Mouse (Mus musculus): Measurements from ENCODE around the gene Stk32c. TPM values are rescaled to one million over a fixed set of nuclear protein-coding genes. Genes with fewer than 3 reads are reported as not detected.

Stk32c gene
- polyA plus RNA-seq, 1 experiment from 2014 or later, result not detected

DNA sequence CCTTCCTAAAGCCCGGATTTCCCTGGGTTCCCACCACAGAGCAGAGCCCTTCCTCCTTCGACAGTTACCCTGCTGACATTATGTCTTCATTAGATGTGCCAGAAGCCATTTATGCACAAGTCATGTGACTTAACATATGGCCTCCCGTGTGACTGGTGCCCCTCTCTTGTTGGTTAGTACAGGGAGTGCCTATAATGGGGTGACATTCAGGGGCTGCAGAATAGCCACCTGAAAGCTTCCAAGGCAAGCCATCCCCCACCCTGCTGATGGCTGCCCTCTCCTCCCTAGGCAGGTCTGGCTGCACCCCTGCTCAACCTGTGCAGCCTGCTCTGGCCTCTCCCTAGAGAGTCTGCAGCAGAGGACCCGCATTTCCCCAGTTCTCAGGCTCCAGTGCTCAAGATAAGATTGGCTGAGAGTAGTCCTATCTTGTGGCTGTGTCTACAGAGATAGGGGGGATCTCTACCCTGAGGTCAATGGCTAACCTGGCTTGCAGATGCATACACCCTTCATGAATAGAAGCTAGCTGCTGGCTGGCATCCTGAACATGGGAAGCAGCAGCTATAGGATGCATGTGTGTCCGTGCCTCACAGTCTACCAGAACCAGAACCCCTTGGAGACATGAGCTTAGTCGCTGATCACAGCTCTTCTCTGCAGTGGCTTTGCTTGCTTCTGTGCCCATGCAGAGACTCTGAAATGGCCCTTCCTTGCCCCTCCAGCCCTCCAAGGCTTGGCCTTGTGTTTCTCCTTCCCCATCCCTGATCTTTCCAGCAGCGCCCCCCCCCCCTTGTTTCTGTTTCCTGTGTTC, 36.5 kb upstream of the Stk32c start:
- peaks cover 21% of the 10 kb centered on the region for H3K27me3 ChIP-seq (replicated peaks; ENCODE audit: control insufficient read depth, insufficient read depth, low read length)
- no peak overlapping the region for H3K27ac ChIP-seq (ENCODE audit: low read depth, low read length)
- 21% methylated on average over 6 of the region's 7 CpGs for WGBS
- no peaks in the 10 kb centered on the region for H3K36me3 ChIP-seq (ENCODE audit: control insufficient read depth, insufficient read depth, low read length)
- DNase-seq (ENCODE audit: low spot score) (no peak), ATAC-seq (replicated peaks; ENCODE audit: low FRiP score) (peak; percentile 32; the same call in 1 of the 2 replicates)
- peak overlapping the region; percentile 88 for H3K4me2 ChIP-seq
- no peak overlapping the region for H3K9ac ChIP-seq (ENCODE audit: low read depth, low read length)
- peaks cover 56% of the 10 kb centered on the region for H3K4me1 ChIP-seq (replicated peaks; ENCODE audit: control insufficient read depth, insufficient read depth, low read length)
- H3K9me3 ChIP-seq (ENCODE audit: control insufficient read depth, low read length), result no peaks in the 10 kb centered on the region
- peak overlapping the region; percentile 53 for H3K4me3 ChIP-seq (ENCODE audit: low read depth, low read length)

DNA sequence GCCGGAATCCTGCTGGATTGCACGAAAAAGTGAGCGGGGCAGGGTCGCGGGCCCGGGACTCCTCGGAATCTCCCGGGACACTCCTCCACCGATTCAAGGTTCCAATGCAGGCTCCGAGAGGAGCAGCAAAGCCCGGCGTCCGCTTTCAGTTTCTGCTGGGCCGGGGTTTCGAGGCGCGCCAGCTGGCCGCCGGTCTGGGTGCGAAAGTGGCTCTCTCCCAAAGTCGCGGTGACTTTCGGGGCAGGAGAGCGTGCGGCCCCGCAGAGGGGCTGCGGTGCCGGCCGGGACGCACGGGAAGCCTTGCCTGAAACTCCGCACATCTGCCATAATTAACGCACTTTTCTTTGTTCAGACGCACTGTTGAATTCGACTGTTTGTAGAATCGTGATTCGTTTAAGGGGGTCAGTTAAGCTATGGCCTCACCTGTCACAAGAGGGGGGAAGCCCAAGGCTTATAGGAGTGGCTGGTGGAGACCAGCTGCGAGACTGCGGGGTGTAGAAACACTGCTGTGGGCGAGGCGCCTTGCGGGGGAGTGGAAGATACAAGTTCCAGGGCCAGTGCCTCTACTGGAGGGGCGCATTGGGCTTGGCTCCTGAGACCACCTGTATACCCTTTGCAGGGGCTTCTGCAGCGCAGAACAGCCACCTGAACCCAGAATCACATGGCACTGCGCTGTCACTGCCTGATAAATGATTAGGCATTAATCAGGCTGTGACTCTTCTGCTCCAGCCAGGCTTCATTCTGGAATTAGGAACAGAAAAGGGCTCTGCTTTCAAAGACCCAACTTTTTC, 35.7 kb upstream of the Stk32c start:
- H3K9me3 ChIP-seq (ENCODE audit: control insufficient read depth, low read length), result no peaks in the 10 kb centered on the region
- H3K4me2 ChIP-seq, result peak overlapping the region; percentile 88
- H3K4me3 ChIP-seq (ENCODE audit: low read depth, low read length), result peak overlapping the region; percentile 53
- WGBS, result 2% methylated on average over 45 of the region's 45 CpGs
- peaks cover 56% of the 10 kb centered on the region for H3K4me1 ChIP-seq (replicated peaks; ENCODE audit: control insufficient read depth, insufficient read depth, low read length)
- peak; percentile 2; the same call in 1 of the 2 replicates for ATAC-seq (replicated peaks; ENCODE audit: low FRiP score)
- H3K9ac ChIP-seq (ENCODE audit: low read depth, low read length), result peak overlapping the region; percentile 70
- H3K36me3 ChIP-seq (ENCODE audit: control insufficient read depth, insufficient read depth, low read length), result no peaks in the 10 kb centered on the region
- H3K27me3 ChIP-seq (replicated peaks; ENCODE audit: control insufficient read depth, insufficient read depth, low read length), result peaks cover 21% of the 10 kb centered on the region
- no peak for DNase-seq (ENCODE audit: low spot score)
- H3K27ac ChIP-seq (ENCODE audit: low read depth, low read length), result no peak overlapping the region

DNA sequence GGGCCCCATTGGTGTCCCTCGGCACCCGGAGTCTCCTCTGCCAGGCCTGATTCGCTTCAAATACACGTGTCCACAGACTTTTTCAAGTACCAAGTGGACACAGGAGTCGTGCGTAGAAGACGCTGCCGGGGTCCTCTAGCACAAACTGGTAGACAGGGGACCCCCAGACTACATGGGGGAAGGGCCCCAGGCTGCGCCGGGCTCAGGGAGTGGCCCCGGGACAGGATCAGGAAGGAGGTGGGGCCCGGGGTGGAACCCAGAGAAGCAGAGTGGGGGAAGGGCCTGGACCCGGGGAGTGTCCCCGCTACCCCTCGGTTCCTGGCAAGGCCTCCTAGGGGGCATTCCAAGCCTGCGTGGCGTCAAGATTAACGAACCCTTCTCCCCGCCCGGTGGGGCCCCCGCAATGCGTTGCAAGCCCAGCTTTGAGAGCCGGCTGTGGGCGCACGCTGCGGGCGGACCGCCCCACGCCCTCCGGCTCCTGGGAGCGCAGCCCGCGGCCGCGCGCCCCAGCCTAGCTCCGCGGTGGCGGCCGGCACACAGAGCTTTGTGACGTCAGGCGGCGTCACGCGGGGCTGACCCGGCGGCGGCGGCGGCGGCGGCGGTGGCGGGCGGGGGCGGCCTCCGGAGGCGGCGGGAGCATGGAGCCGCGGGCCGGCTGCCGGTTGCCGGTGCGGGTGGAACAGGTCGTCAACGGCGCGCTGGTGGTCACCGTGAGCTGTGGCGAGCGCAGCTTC, 34.9 kb upstream of the Stk32c start, which contains the start of gene Pwwp2b:
Gene Pwwp2b (plus strand): TSS at position 602 of the 734 bp plus-strand sequence.
- DNase-seq (ENCODE audit: low spot score), result peak; percentile 81
- Histone ChIP-seq H3K4me2 (peak within 1 kb of the TSS; percentile 88), H3K4me1 (replicated peaks; ENCODE audit: control insufficient read depth, insufficient read depth, low read length) (peaks cover 49% of the 10 kb centered on the region), H3K27me3 (replicated peaks; ENCODE audit: control insufficient read depth, insufficient read depth, low read length) (peaks cover 21% of the 10 kb centered on the region), H3K27ac (ENCODE audit: low read depth, low read length) (peak within 1 kb of the TSS; percentile 43), H3K4me3 (ENCODE audit: low read depth, low read length) (peak within 1 kb of the TSS; percentile 53), H3K9me3 (ENCODE audit: control insufficient read depth, low read length) (no peaks in the 10 kb centered on the region), H3K9ac (ENCODE audit: low read depth, low read length) (peak within 1 kb of the TSS; percentile 70), H3K36me3 (ENCODE audit: control insufficient read depth, insufficient read depth, low read length) (no peaks in the 10 kb centered on the region)
- WGBS, result under 1% methylated on average over 71 of the region's 72 CpGs
- ATAC-seq (replicated peaks; ENCODE audit: low FRiP score), result peak; percentile 73

DNA sequence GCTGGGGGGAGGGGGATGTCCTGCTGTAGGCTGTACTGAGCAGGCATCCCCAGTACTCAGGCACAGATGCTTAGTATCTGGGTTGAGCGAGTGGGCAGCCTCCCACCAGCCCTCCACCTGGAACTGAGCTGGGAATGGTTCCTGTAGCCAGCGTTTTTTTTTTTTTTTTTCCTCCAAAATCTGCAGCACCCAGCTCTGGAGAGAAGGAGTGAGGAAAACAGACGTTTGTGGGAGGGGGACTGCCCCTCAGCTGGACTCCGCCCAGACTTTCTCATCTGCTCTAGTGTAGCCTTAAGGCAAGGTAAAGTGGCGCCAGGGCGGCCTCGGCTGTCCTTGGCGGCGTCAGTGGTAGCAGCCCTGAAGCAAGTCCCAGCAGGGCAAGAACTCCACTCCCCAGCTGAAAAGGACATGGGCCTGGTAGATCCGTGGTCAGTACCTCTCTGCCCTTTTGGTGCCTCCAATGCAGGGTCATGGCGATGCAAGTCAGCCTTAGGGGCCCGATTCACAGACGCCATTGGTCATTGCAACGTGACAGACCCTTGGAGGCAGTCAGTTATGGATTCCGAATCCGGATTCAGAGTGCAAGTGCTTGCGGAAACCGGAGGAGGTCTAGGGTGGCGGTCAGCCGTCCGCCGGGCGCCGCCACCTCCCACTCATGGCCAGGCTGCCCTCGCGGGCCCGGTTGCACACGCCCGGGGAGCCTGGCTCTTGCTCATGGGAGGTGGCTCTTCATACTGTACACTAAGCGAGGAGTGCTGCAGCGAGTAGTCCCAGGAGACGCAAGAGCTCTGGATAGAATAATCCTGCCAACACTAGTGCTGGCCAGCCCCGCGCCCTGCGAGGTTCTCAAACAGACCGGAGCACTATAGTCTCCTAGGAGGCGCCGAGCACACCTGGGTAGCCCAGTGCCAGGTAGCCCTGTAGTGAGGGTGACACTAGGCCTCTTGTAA, 34.1 kb upstream of the Stk32c start:
- peak overlapping the region; percentile 53 for H3K4me3 ChIP-seq (ENCODE audit: low read depth, low read length)
- ATAC-seq (replicated peaks; ENCODE audit: low FRiP score), result peak; percentile 29; the same call in 1 of the 2 replicates
- DNase-seq (ENCODE audit: low spot score), result peak; percentile 52
- peaks cover 41% of the 10 kb centered on the region for H3K4me1 ChIP-seq (replicated peaks; ENCODE audit: control insufficient read depth, insufficient read depth, low read length)
- H3K4me2 ChIP-seq, result peak overlapping the region; percentile 88
- H3K36me3 ChIP-seq (ENCODE audit: control insufficient read depth, insufficient read depth, low read length), result no peaks in the 10 kb centered on the region
- peak overlapping the region; percentile 43 for H3K27ac ChIP-seq (ENCODE audit: low read depth, low read length)
- peaks cover 21% of the 10 kb centered on the region for H3K27me3 ChIP-seq (replicated peaks; ENCODE audit: control insufficient read depth, insufficient read depth, low read length)
- 9% methylated on average over 38 of the region's 38 CpGs for WGBS
- no peaks in the 10 kb centered on the region for H3K9me3 ChIP-seq (ENCODE audit: control insufficient read depth, low read length)
- peak overlapping the region; percentile 70 for H3K9ac ChIP-seq (ENCODE audit: low read depth, low read length)

DNA sequence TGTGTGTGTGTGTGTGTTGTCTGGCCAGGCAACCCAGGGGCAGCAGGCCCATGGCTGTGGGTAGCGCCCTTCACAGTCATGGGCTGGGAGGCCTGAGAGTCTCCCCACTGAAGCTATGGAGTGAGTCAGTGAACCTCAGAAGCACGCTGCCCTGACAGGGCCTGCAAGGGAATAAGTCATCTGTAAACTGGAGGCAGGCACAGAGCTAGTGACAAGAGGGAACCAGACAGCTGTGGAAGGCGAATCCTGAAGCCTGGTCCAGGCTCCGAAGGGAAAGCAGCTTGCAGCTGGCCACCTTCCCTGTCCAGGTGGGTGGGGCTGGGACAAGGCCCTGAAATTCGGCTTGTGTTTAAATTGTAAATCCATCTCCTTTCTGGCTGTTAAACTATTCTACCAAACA, 33.0 kb upstream of the Stk32c start:
- 69% methylated on average over 5 of the region's 5 CpGs for WGBS
- H3K4me1 ChIP-seq (replicated peaks; ENCODE audit: control insufficient read depth, insufficient read depth, low read length), result peaks cover 30% of the 10 kb centered on the region
- peaks cover 21% of the 10 kb centered on the region for H3K27me3 ChIP-seq (replicated peaks; ENCODE audit: control insufficient read depth, insufficient read depth, low read length)

DNA sequence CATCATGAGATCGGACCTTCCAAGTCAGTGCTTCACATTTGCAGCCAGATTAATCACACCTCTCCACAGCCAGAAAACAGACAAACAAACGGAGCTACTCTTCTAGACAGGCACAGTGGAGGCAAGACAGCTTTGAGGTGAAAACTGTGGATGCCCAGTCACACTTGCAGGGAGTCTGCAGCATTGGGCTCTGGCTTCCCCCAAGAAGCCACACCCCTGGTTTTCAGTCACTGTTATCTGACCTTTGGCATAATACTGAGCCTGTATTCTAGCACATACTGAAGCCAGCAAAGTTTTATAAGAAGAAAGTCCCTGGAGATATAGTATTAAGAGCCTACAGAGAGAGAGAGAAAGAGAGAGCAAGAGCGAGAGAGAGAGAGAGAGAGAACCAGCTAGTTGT, 26.3 kb upstream of the Stk32c start:
- ATAC-seq (replicated peaks; ENCODE audit: low FRiP score) (no peak), DNase-seq (ENCODE audit: low spot score) (no peak)
- H3K36me3 ChIP-seq (ENCODE audit: control insufficient read depth, insufficient read depth, low read length), result no peaks in the 10 kb centered on the region
- H3K4me2 ChIP-seq, result no peak overlapping the region
- H3K9me3 ChIP-seq (ENCODE audit: control insufficient read depth, low read length), result no peaks in the 10 kb centered on the region
- no peak overlapping the region for H3K27ac ChIP-seq (ENCODE audit: low read depth, low read length)
- WGBS, result 56% methylated on average over 3 of the region's 3 CpGs
- H3K9ac ChIP-seq (ENCODE audit: low read depth, low read length), result no peak overlapping the region
- H3K4me1 ChIP-seq (replicated peaks; ENCODE audit: control insufficient read depth, insufficient read depth, low read length), result peaks cover 7% of the 10 kb centered on the region
- H3K4me3 ChIP-seq (ENCODE audit: low read depth, low read length), result no peak overlapping the region
- no peaks in the 10 kb centered on the region for H3K27me3 ChIP-seq (replicated peaks; ENCODE audit: control insufficient read depth, insufficient read depth, low read length)

More for the DNA sequence above, 33.0 kb upstream of the Stk32c start:
- Histone ChIP-seq H3K9me3 (ENCODE audit: control insufficient read depth, low read length) (no peaks in the 10 kb centered on the region), H3K9ac (ENCODE audit: low read depth, low read length) (no peak overlapping the region), H3K4me2 (no peak overlapping the region), H3K27ac (ENCODE audit: low read depth, low read length) (no peak overlapping the region), H3K36me3 (ENCODE audit: control insufficient read depth, insufficient read depth, low read length) (no peaks in the 10 kb centered on the region), H3K4me3 (ENCODE audit: low read depth, low read length) (no peak overlapping the region)
- DNase-seq (ENCODE audit: low spot score) (no peak), ATAC-seq (replicated peaks; ENCODE audit: low FRiP score) (no peak)

DNA sequence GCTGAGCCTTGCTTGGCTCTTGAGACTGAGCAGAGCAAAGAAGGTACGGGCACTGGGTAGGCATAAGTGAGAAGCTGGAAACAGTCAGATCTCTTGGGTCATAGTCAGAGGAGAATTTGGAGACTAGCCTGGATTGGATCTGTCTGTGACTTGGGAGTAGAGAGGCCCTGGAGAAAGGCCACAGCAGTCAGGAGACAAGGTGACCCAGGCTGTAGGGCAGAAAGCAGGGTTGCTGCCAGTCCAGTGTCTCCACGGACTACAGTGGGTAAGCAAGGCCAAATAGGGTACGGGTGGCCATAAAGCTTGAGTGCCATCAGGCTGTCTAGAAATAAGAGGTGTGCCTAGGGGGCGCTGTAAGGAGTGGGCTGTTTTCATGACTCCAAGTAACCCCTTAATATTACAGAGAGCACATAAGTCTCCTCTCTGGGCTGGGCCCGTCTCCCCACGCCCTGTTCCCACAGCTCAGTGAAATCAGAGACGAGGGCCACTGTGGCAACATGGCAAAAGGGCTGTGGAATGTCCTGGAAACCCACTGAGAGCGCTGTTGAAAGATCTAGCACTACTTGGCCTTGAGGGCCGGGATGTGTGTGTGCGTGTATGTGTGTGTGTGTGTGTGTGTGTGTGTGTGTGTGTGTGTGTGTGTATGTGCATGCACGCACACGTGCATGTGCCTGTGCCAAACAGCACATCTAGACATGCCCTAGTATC, 22.7 kb upstream of the Stk32c start:
- H3K4me2 ChIP-seq, result no peak overlapping the region
- ATAC-seq (replicated peaks; ENCODE audit: low FRiP score), result no peak
- WGBS, result 82% methylated on average over 12 of the region's 12 CpGs
- H3K9ac ChIP-seq (ENCODE audit: low read depth, low read length), result no peak overlapping the region
- H3K27me3 ChIP-seq (replicated peaks; ENCODE audit: control insufficient read depth, insufficient read depth, low read length), result no peaks in the 10 kb centered on the region
- no peaks in the 10 kb centered on the region for H3K36me3 ChIP-seq (ENCODE audit: control insufficient read depth, insufficient read depth, low read length)
- DNase-seq (ENCODE audit: low spot score), result no peak
- no peak overlapping the region for H3K4me3 ChIP-seq (ENCODE audit: low read depth, low read length)
- no peak overlapping the region for H3K27ac ChIP-seq (ENCODE audit: low read depth, low read length)
- peaks cover 12% of the 10 kb centered on the region for H3K4me1 ChIP-seq (replicated peaks; ENCODE audit: control insufficient read depth, insufficient read depth, low read length)
- H3K9me3 ChIP-seq (ENCODE audit: control insufficient read depth, low read length), result no peaks in the 10 kb centered on the region

Measured in liver, embryonic 11.5 days (tissue).